Mouse (Mus musculus) CH12.LX (cell line): ENCODE results near the gene Fuz. TPM values are rescaled to one million over a fixed set of nuclear protein-coding genes. Genes with fewer than 3 reads are reported as not detected.

Experiments used
- DNase-seq: peaks from one replicate; pipeline ENCODE4 v3.0.0-alpha.2; 2013; ENCODE audit errors: extremely low read depth
- H3K27ac ChIP-seq: 2 replicates; pipeline ENCODE4 v1.5.1; 2012; ENCODE audit warnings: low read depth, mild to moderate bottlenecking, control low read depth, moderate library complexity; ENCODE audit not compliant: insufficient read depth
- H3K27me3 ChIP-seq: replicated peaks from 2 replicates; pipeline ENCODE3; 2012; ENCODE audit warnings: inconsistent platforms
- H3K36me3 ChIP-seq, 2 experiments: replicated peaks in 1 of 2; 2 replicates each; pipeline versions ENCODE3 to v1.6.1; 2012; ENCODE audit warnings: inconsistent platforms in 1 of 2, low read length in 1 of 2, mild to moderate bottlenecking in 1 of 2, mixed read lengths in 1 of 2, moderate library complexity in 1 of 2; ENCODE audit not compliant: control insufficient read depth in 1 of 2, insufficient read depth in 1 of 2
- H3K4me1 ChIP-seq, 2 experiments: 2 replicates each; pipeline ENCODE4 v1.6.1; 2012; ENCODE audit warnings: inconsistent platforms in 1 of 2, moderate library complexity in 1 of 2; ENCODE audit not compliant: insufficient read depth in 2 of 2, control insufficient read depth in 1 of 2
- H3K4me2 ChIP-seq: 2 replicates; pipeline ENCODE4 v1.6.1; 2012; ENCODE audit warnings: low read depth, mild to moderate bottlenecking, control low read depth; ENCODE audit not compliant: poor library complexity, insufficient read depth, severe bottlenecking
- H3K4me3 ChIP-seq, 3 experiments: fragments of 150-350 bp in 1 of 3; sonication (generic) in 1 of 3; replicated peaks in 1 of 3; 2 replicates each; pipeline versions ENCODE3 to v1.5.1; 2011 to 2012; ENCODE audit warnings: low read depth in 2 of 3, low read length in 2 of 3, mild to moderate bottlenecking in 2 of 3, moderate library complexity in 2 of 3, control low read depth in 1 of 3, improper control_type of control experiment in 1 of 3, inconsistent platforms in 1 of 3, mixed read lengths in 1 of 3; ENCODE audit not compliant: poor library complexity in 1 of 3
- H3K79me2 ChIP-seq: replicated peaks from 2 replicates; pipeline ENCODE4 v1.6.1; 2012; ENCODE audit warnings: mild to moderate bottlenecking, moderate library complexity; ENCODE audit not compliant: control insufficient read depth, poor library complexity, insufficient read depth, severe bottlenecking; ENCODE audit errors: extremely low read depth
- H3K9ac ChIP-seq: 2 replicates; pipeline ENCODE4 v1.6.1; 2012; ENCODE audit warnings: low read depth, mild to moderate bottlenecking, control low read depth, moderate library complexity; ENCODE audit not compliant: insufficient read depth
- H3K9me3 ChIP-seq: replicated peaks from 2 replicates; pipeline ENCODE3; 2012; ENCODE audit warnings: low read length, inconsistent platforms, mixed read lengths
- BHLHE40 ChIP-seq: IDR thresholded peaks from 2 replicates; pipeline ENCODE4 v1.6.1; 2011; ENCODE audit warnings: mild to moderate bottlenecking, low read depth, low read length, improper control_type of control experiment
- CHD2 ChIP-seq: IDR thresholded peaks from 2 replicates; pipeline ENCODE4 v1.6.1; 2011; ENCODE audit warnings: low read length, improper control_type of control experiment
- ELF1 ChIP-seq: IDR thresholded peaks from 2 replicates; pipeline ENCODE4 v1.6.1; 2014; ENCODE audit warnings: low read depth, mild to moderate bottlenecking, inconsistent platforms, low read length, improper control_type of control experiment
- ETS1 ChIP-seq: conservative IDR thresholded peaks from 2 replicates; pipeline ENCODE4 v1.6.1; 2012; ENCODE audit warnings: low read depth, mild to moderate bottlenecking, inconsistent platforms, low read length, improper control_type of control experiment, moderate library complexity
- GABPA ChIP-seq: IDR thresholded peaks from 2 replicates; pipeline ENCODE4 v1.6.1; 2012; ENCODE audit warnings: low read depth, low read length, improper control_type of control experiment, inconsistent platforms; ENCODE audit not compliant: insufficient replicate concordance
- HCFC1 ChIP-seq: IDR thresholded peaks from 2 replicates; pipeline ENCODE4 v1.6.1; 2012; ENCODE audit warnings: low read depth, mild to moderate bottlenecking, inconsistent platforms, low read length, improper control_type of control experiment
- KAT2A ChIP-seq: IDR thresholded peaks from 2 replicates; pipeline ENCODE4 v1.6.1; 2012; ENCODE audit warnings: low read length, improper control_type of control experiment, inconsistent platforms; ENCODE audit not compliant: insufficient replicate concordance
- MAX ChIP-seq: IDR thresholded peaks from 2 replicates; pipeline ENCODE4 v1.6.1; 2011; ENCODE audit warnings: low read length, improper control_type of control experiment
- MAZ ChIP-seq: IDR thresholded peaks from 2 replicates; pipeline ENCODE4 v1.6.1; 2012; ENCODE audit warnings: low read depth, mild to moderate bottlenecking, inconsistent platforms, low read length, improper control_type of control experiment, moderate library complexity
- MXI1 ChIP-seq: IDR thresholded peaks from 2 replicates; pipeline ENCODE4 v1.6.1; 2011; ENCODE audit warnings: mild to moderate bottlenecking, low read depth, low read length, improper control_type of control experiment
- MYC ChIP-seq: IDR thresholded peaks from 2 replicates; pipeline ENCODE4 v1.6.1; 2011; ENCODE audit warnings: low read depth, mild to moderate bottlenecking, improper control_type of control experiment, low read length
- NELFE ChIP-seq: IDR thresholded peaks from 2 replicates; pipeline ENCODE4 v1.6.1; 2011; ENCODE audit warnings: low read depth, low read length, improper control_type of control experiment
- NRF1 ChIP-seq: IDR thresholded peaks from 2 replicates; pipeline ENCODE4 v1.6.1; 2014; ENCODE audit warnings: low read depth, mild to moderate bottlenecking, inconsistent platforms, low read length, improper control_type of control experiment, moderate library complexity
- PAX5 ChIP-seq: IDR thresholded peaks from 2 replicates; pipeline ENCODE4 v1.6.1; 2012; ENCODE audit warnings: low read length, inconsistent platforms, mixed read lengths
- POLR2A ChIP-seq: IDR thresholded peaks from 2 replicates; pipeline ENCODE4 v1.6.1; 2011; ENCODE audit warnings: low read depth, mild to moderate bottlenecking, improper control_type of control experiment, low read length
- POLR2AphosphoS2 ChIP-seq: IDR thresholded peaks from 2 replicates; pipeline ENCODE4 v1.6.1; 2011; ENCODE audit warnings: low read depth, low read length, improper control_type of control experiment
- RCOR1 ChIP-seq: conservative IDR thresholded peaks from 2 replicates; pipeline ENCODE4 v1.6.1; 2012; ENCODE audit warnings: low read depth, mild to moderate bottlenecking, inconsistent platforms, low read length, improper control_type of control experiment
- SIN3A ChIP-seq: IDR thresholded peaks from 2 replicates; pipeline ENCODE4 v1.6.1; 2012; ENCODE audit warnings: low read length, improper control_type of control experiment, inconsistent platforms
- SMC3 ChIP-seq: IDR thresholded peaks from 2 replicates; pipeline ENCODE4 v1.6.1; 2011; ENCODE audit warnings: low read depth, low read length, improper control_type of control experiment
- TBP ChIP-seq: conservative IDR thresholded peaks from 2 replicates; pipeline ENCODE4 v1.6.1; 2011; ENCODE audit warnings: low read depth, low read length, improper control_type of control experiment
- TCF12 ChIP-seq: IDR thresholded peaks from 2 replicates; pipeline ENCODE4 v1.6.1; 2014; ENCODE audit warnings: low read depth, mild to moderate bottlenecking, inconsistent platforms, low read length, improper control_type of control experiment
- UBTF ChIP-seq: IDR thresholded peaks from 2 replicates; pipeline ENCODE4 v1.6.1; 2012; ENCODE audit warnings: low read depth, mild to moderate bottlenecking, inconsistent platforms, low read length, improper control_type of control experiment, moderate library complexity
- USF1 ChIP-seq: IDR thresholded peaks from 2 replicates; pipeline ENCODE4 v1.6.1; 2014; ENCODE audit warnings: low read depth, mild to moderate bottlenecking, inconsistent platforms, low read length, improper control_type of control experiment
- USF2 ChIP-seq: conservative IDR thresholded peaks from 2 replicates; pipeline ENCODE4 v1.6.1; 2011; ENCODE audit warnings: low read depth, low read length, improper control_type of control experiment
- dilution Hi-C: fragments of 300-500 bp; cut with MboI; formaldehyde crosslinking; loops from 2 replicates; pipeline ENCODE4 v1.14.3; 2020; ENCODE audit warnings: low sequenced_read_pairs; ENCODE audit not compliant: extremely low pct_unique_long_range_greater_than_20kb, extremely low pct_ligation_motif_present
- in situ Hi-C: fragments of 300-500 bp; cut with MboI; formaldehyde crosslinking; loops from 3 replicates; pipeline ENCODE4 v1.14.3; 2019; ENCODE audit warnings: low sequenced_read_pairs, low pct_ligation_motif_present, low pct_unique_long_range_greater_than_20kb, mixed read lengths
- polyA plus RNA-seq: library from polyadenylated mRNA; unstranded; fragments of >175 nt; gene quantifications from 2 replicates; pipeline ENCODE4 v1.2.1, GENCODE M21; 2012; ENCODE audit warnings: low read depth; ENCODE audit not compliant: insufficient read length
- total RNA-seq, 2 experiments: library from RNA; depleted of rRNA; stranded (reverse); fragments of 300-350 nt in 1 of 2; fragments of >200 nt in 1 of 2; gene quantifications; 2 replicates each; pipeline ENCODE4 v1.2.3; 2012 to 2014

Gene Fuz
- total and polyA plus RNA-seq, 3 experiments: 16.7 to 17.1 (median 16.9) TPM

- in situ Hi-C loops (loop anchor here (10.0 kb wide), 1 partner anchor 100 kb away; no protein-coding TSS in a partner anchor), dilution Hi-C loops (no loop called here)
- Histone ChIP-seq H3K36me3 (peaks cover 8 to 31% of the 10 kb centered on the region in 2 experiments), H3K4me3 (peak overlapping the region; percentile 66 to 72 (median 67)), H3K9me3 (no peaks in the 10 kb centered on the region), H3K9ac (peak overlapping the region; percentile 72), H3K27me3 (no peaks in the 10 kb centered on the region), H3K27ac (peak overlapping the region; percentile 91), H3K79me2 (peaks cover 21% of the 10 kb centered on the region), H3K4me2 (peak overlapping the region; percentile 48), H3K4me1 (peaks cover 18 to 59% of the 10 kb centered on the region in 2 experiments)
- TF ChIP-seq CHD2 (peak; percentile 25), MYC (no peak), KAT2A (0 out of 2 replicates have a peak, but pooled peaks have one; percentile 31), USF1 (no peak), NELFE (peak; percentile 53; the same call in 1 of the 2 replicates), POLR2A (peak; percentile 77), MAZ (peak; percentile 59; the same call in 1 of the 2 replicates), USF2 (no peak; the same call in 1 of the 2 replicates), RCOR1 (no peak), TBP (0 out of 2 replicates have a peak, but pooled peaks have one; percentile 35), ELF1 (peak; percentile 85), BHLHE40 (peak; percentile 74), UBTF (peak; percentile 77), NRF1 (peak; percentile 67), SMC3 (no peak), POLR2AphosphoS2 (0 out of 2 replicates have a peak, but pooled peaks have one; percentile 53), MXI1 (peak; percentile 72; the same call in 1 of the 2 replicates), ETS1 (no peak), HCFC1 (peak; percentile 69), MAX (peak; percentile 52; the same call in 1 of the 2 replicates), PAX5 (no peak), TCF12 (peak; percentile 66), GABPA (no peak), SIN3A (peak; percentile 61)
- DNase-seq: peak; percentile 73
Observed at GRCm38 (mm10) chr7:44854356-44855031, 41.4 kb upstream of the Fuz start.
